Mouse (Mus musculus): ENCODE measurements at regions not wholly inside any gene's neighbourhood (a gene's known extent, or its start where the extent isn't known, plus 50 kb on each side); places are given as distances from the start of the nearest gene placed in this dataset.

DNA sequence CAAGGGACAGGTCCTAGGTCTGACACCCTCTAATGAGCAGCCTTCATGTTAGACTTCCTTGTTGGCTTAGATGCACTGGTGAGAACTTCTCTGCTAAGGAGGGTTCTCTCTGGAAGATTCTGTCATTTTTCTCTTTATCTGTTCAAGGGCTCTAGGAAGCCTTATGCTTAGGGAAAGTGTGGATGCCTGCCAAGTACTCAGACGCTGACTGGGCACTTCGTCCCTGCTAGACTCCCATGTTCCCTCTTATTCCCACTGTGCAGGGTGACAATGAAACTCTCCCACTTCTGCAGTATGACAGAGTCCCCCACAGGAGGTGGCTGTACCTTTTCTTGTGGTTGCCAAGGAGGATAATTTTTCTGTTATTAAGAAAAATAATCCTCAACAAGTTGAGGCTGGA lies 470.8 kb downstream of the Gm10295 start:
- no peak for TF ChIP-seq CTCF (IDR thresholded peaks at IDR 0.05; ENCODE audit: low read depth, low read length)
- TF ChIP-seq POLR2A (IDR thresholded peaks at IDR 0.05; ENCODE audit: insufficient read depth, low read length), result no peak

Measured in ES-Bruce4 (cell line).